ENCODE assay signal across 11 mouse cellular contexts in the genomic region with DNA sequence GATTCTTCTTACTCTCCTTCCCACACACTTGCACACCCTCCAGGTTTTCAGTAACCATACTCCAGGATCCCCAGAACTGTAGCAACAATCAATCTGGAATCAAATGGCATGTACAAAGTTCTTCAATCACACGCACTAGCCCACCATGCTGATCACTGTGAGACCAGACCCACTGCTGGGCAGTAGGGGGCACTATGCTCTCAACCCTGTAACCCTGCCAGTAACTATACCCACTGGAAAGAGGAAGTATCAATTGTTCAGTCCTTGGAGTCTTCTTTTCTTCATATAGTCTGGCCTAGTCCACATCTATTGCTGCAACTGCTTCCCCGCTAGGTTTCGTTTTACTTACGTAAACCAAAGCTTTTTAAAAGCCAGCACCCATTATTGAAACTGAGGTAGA.
DNase-seq lines count a peak whose midpoint lies in the region; ATAC-seq and TF ChIP-seq lines count a peak whose summit lies in the region.
"Had no signal": no experiment of that assay in that cellular context is flagged by ENCODE, and none has a peak within 500 bp of the region (broad histone marks: within the 10 kb centered on the region; RNA-seq: fewer than 3 reads in every experiment).

No protein-coding gene starts in this region.

- H3K9me3 ChIP-seq in E14TG2a.4 (ENCODE audit: low read length) = no peaks in the 10 kb centered on the region
- H3K9me3 ChIP-seq in forebrain, embryonic 16.5 days (ENCODE audit: control insufficient read depth, low read length) = no peaks in the 10 kb centered on the region
- H3K9me3 ChIP-seq: liver, embryonic 15.5 days had no signal

- no peak for TF ChIP-seq POLR2A in lung, adult 2 months (IDR thresholded peaks at IDR 0.05; ENCODE audit: borderline replicate concordance, extremely low read depth, low read depth, low read length)

- no peak overlapping the region for H3K27ac ChIP-seq in forebrain, embryonic 16.5 days (ENCODE audit: low read length)
- H3K27ac ChIP-seq: liver, embryonic 15.5 days had no signal

- H3K9ac ChIP-seq in forebrain, embryonic 16.5 days (replicated peaks; ENCODE audit: low read depth, low read length) = no peak overlapping the region
- H3K9ac ChIP-seq: liver, embryonic 15.5 days had no signal

- no peak overlapping the region for H3K4me3 ChIP-seq in lung, adult 2 months (replicated peaks; ENCODE audit: extremely low read depth, low read depth, low read length)
- H3K4me3 ChIP-seq in E14TG2a.4 (replicated peaks; ENCODE audit: low read length) = no peak overlapping the region
- H3K4me3 ChIP-seq in forebrain, embryonic 16.5 days (replicated peaks; ENCODE audit: low read length) = no peak overlapping the region
- H3K4me3 ChIP-seq: liver, embryonic 15.5 days had no signal

- 95% methylated on average over 4 of the region's 4 CpGs for WGBS in lung, adult 2 months
- 97% methylated on average over 4 of the region's 4 CpGs for WGBS in forebrain, embryonic 16.5 days

- H3K27me3 ChIP-seq in E14TG2a.4 (ENCODE audit: insufficient read depth, low read length) = no peaks in the 10 kb centered on the region
- H3K27me3 ChIP-seq in forebrain, embryonic 16.5 days (replicated peaks; ENCODE audit: control insufficient read depth, insufficient read depth, low read length) = no peaks in the 10 kb centered on the region
- H3K27me3 ChIP-seq: liver, embryonic 15.5 days had no signal

- H3K4me1 ChIP-seq in lung, adult 2 months (ENCODE audit: control insufficient read depth, insufficient read depth, low read length) = no peaks in the 10 kb centered on the region
- H3K4me1 ChIP-seq in E14TG2a.4 (replicated peaks; ENCODE audit: low read depth, low read length) = no peaks in the 10 kb centered on the region
- no peaks in the 10 kb centered on the region for H3K4me1 ChIP-seq in forebrain, embryonic 16.5 days (replicated peaks; ENCODE audit: control insufficient read depth, insufficient read depth, low read length)
- H3K4me1 ChIP-seq: liver, embryonic 15.5 days had no signal

- peak; percentile 39 for TF ChIP-seq CTCF in lung, adult 2 months (IDR thresholded peaks at IDR 0.05; ENCODE audit: insufficient read depth, low read length)
- 0 out of 2 replicates have a peak, but pooled peaks have one; percentile 7 for TF ChIP-seq CTCF in E14TG2a.4 (conservative IDR thresholded peaks at IDR 0.05; ENCODE audit: low read length)

- no peaks in the 10 kb centered on the region for H3K36me3 ChIP-seq in E14TG2a.4 (ENCODE audit: insufficient read depth, low read length)
- no peaks in the 10 kb centered on the region for H3K36me3 ChIP-seq in forebrain, embryonic 16.5 days (ENCODE audit: control insufficient read depth, insufficient read depth)
- H3K36me3 ChIP-seq: liver, embryonic 15.5 days had no signal

- DNase-seq in lung, adult 2 months = no peak
- no peak for DNase-seq in lung, postnatal 25 days (ENCODE audit: low spot score)
- DNase-seq in c-Kit-positive CD71-negative TER-119-negative erythroid progenitor cells, embryonic 14.5 days (ENCODE audit: low read depth) = peak; percentile 18
- DNase-seq in monocyte, adult 2 months (ENCODE audit: low read depth in 1 of 2, low spot score in 2 of 2) = peak; percentile 52 to 53
- no peak for DNase-seq in cerebellum, postnatal 14 days
- no peak for DNase-seq in cerebellum, adult 11-12 months
- DNase-seq: cerebellum, postnatal 36 days; kidney, adult 18-20 months had no signal

- H3K4me2 ChIP-seq in forebrain, embryonic 16.5 days (ENCODE audit: low read length) = no peak overlapping the region
- H3K4me2 ChIP-seq: liver, embryonic 15.5 days had no signal

- no peak for ATAC-seq in forebrain, embryonic 16.5 days

Comparison
In these comparisons a context has a peak if more than half of its experiments do, and no peak if none do; other contexts are left out.
1. DNase-seq: peak in c-Kit-positive CD71-negative TER-119-negative erythroid progenitor cells, embryonic 14.5 days (single experiment) and monocyte, adult 2 months (2 of 2); none in lung, adult 2 months (single experiment), lung, postnatal 25 days (single experiment), cerebellum, postnatal 14 days (0 of 2) and cerebellum, adult 11-12 months (single experiment).